Mouse (Mus musculus) megakaryocyte, adult 5-6 weeks (primary cell): ENCODE measurements at regions not wholly inside any gene's neighbourhood (a gene's known extent, or its start where the extent isn't known, plus 50 kb on each side); places are given as distances from the start of the nearest gene placed in this dataset.

Experiments used
- ATAC-seq: 2 replicates; pipeline ENCODE4 v1.8.0; 2016; ENCODE audit warnings: mild to moderate bottlenecking, inconsistent platforms; ENCODE audit not compliant: poor library complexity, severe bottlenecking

DNA sequence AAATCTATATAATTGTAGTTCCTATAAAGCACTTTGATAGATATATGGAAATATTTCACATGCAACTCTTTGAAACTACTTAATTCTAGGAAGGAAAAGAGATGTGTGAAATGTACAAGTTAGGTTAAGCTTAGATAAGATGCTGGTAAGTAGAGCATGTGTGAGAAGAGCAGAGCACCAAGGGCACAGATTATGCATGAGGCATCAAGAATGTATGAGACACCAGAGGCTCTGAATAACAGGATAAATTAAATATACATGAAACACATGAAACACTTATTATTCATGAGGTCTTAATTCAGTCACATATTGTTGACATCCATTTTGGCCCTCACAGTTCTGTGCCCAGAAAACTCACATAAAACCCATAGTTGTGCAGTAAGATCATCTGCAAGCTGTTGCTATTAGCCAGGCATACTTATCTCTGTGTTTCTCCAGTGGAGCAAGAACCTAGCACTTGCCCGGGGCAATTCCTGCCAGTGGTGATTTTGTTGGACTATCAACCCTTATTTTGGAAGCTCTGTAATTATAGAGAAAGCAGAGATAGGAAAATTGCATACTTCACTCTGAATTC, 556.1 kb downstream of the Plod2 start:
- no peak for ATAC-seq

DNA sequence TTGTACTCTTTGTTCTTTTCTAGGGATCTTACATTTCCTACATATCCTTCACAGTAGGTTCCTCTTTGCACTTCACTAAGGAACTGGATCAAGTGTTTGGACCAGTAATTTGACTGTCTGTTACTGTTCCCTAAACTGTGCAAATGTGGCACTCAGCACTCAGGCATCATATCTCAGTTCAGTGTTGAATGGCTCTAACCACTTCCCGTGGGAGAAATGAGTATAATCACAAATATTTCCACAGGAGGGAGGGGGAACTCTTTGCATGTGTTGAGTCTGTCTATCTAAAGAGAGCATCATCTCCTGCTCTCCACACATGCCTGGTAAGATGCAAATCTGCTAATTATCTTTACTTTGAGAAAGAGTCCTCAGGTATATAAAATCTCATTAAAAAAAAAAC, 588.5 kb downstream of the Plod2 start:
- ATAC-seq = no peak

DNA sequence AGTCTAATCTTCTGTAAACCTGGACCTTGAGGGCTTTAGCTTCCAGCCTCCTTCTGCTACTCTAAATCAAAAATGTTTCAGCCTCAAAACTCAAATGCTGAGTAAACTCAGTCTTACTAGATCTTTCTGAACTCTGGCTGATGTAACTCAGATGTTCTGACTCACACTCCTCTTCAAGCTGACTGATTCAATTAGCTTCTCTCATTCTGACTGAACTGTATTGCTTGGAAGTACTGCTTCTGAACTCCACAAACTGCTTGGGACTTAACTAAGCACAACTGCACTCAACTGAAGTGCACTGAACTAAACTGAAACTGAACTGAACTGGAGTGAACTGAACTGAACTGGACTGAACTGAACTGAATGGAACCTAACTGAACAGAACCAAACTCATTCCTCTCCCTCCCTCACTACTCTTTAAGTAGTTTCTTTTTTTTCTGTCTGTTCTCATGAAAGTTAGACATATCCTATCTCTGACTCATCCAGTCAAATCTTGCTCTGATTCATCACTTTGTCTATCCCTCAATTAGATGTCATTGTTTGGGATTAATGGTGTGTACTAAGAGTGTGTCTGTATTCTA, 589.7 kb downstream of the Plod2 start:
- no peak for ATAC-seq

DNA sequence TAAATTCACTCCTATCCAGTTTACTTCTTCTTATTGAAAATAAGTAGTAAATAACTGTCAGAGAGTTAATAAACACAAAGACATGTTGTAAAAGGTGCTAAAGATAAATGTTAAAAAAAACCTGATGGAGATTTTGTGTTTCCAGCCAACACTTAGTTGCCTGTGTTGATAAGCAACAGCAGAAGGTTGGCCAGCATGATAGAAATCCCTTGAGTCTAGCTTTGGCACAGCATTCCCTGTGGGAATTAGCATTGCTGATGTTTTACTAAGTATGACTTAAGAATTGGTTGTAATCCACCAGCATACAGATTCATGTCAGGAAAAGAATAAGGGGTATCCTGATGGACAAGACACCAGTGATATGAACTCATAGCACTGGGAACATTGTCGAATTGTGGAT, 594.3 kb downstream of the Plod2 start:
- no peak for ATAC-seq

DNA sequence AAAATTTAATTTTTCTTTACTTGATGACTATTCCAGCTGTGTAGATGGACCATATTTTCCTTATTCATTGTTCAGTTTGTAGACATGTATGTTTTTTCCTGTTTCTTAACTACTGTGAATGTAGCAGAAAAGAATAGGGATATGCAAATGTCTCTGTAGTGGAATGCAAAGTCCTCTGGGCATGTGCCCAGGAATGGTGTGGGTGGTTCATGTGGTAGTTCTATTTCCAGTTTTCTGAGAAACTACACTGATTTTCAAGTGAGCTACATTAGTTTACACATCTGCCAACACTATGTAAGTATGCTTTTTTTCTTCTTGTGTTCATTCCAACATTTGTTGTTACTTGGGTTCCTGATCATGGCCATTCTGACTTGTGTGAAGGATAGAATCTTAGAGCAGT, 628.0 kb downstream of the Plod2 start:
- ATAC-seq = no peak

DNA sequence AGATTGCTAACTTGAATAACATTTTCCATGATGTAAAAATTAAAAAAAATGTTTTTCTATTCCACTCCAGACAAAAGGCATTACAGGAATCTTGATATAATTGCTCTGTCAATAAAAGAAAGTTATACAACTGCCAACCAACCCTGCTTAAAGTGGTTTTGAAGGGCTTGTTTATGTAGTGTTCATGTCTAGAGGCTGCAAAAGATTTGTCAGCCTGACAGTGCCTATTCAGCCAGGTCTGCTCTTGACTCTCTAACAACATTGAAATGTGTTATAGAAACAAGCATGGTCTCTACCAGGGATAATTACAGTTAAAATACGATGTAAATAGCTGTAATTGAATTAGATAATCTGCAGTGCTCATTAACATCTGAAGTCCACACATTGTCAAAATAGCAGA, 644.6 kb downstream of the Plod2 start:
- no peak for ATAC-seq

DNA sequence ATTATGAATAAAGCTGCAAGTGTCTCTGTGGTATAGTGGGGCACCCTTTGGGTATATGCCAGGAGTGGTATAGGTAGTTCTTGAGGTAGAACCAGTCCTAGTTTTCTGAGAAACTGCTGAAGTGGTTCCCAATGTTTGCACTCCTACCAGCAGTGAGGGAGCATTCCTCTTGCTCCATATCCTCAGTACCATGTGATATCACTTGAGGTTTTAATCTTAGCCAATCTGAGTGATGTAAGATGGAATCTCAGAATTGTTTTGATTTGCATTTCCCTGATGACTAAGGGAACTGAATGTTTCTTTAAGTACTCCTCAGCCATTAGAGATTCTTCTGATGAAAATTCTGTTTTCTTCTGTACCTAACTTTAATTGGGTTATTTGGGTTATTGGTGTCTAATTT, 690.5 kb downstream of the Plod2 start:
- no peak for ATAC-seq

DNA sequence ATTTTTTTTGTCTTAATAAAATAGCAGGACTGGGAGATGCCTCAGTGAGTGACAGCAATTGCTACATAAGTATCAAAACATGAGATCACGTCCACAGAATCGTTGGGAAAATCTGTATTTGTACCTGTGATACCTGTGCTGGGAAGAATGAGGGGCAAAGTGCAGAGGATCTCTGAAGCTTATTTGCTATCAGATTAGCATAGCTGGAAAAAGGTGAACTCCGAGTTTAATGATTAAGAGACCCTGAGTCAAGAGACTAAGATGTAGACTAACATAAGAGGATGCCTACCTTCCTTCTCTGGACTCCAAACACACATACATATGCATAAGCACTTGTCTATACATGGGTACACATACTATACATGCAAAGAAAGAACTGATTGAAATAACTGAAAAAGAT, 710.1 kb downstream of the Plod2 start:
- no peak for ATAC-seq

DNA sequence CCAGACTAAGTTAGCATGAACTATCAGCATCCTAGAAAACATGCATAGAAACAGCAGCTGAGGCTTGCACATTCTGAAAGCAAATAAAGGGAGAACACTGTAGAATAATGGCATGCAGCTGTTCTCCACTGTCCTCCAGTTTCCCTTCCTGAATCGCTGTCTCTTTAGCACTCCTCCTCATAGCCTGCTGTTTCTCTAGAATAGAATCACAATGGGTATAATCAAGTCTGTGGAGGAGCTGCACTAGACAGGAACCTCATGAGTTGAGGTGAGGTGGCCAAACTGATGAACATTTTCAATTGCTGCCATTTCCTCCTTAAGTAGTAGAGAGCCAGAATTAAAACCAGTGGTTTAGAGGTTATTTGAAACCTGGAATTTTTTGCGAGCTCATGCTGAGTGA, 755.3 kb downstream of the Plod2 start:
- ATAC-seq = no peak

DNA sequence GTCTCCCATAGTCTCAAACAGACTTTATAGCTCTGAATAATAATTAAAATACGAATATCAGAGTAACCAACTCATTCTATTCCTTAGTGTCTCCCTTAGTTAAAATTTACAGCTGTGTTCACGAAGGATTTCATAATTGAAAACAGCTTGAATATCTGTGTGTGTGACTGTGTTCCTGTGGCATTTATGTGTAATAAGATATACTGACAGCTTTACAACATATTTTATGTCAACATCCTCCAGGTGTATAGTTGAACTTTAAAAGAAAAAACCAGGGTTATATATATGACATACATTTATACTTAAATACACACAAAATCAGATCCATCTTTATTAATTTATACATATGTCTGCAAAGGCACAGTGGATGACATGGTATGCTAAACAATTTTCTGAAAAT, 764.7 kb downstream of the Plod2 start:
- no peak for ATAC-seq

DNA sequence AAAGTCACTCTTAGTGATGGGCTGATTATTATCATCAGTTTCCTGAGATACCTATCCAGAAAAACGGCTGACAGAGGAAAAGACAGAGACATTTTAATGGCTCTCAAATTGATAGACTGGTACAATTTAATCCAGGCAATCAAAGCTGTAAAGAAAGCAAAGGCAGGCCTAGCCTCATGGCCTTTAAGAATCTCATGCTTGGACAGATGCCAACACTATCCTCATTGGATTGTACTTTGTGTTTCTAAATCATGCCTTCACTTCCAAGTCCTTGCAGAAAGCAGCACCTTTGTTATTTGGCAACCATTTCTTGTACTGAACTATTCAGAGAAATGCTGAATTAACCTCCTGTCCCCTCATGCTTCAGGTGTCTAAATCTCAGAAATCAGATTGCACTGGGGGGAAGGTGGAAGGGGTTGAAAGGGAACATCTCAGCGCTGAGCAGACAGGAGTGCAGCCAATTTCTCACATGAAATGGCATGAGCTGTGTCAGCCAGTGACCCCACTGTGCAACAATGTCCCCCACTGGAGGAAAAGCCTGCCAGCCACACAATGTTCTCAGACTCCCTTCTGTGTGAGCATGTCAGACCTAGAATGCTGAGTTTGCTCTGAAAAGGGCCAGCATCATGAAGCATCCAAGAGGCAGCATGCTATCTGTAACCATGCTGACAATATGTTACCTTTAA, 787.1 kb downstream of the Plod2 start:
- ATAC-seq = no peak
